Mouse (Mus musculus) spleen, adult 2 months (tissue): ENCODE measurements around the gene Sec22c.

Experiments used
- CTCF ChIP-seq: fragments of 200-500 bp; IDR thresholded peaks from 2 replicates; pipeline ENCODE4 v1.5.1; 2011; ENCODE audit warnings: mild to moderate bottlenecking, inconsistent platforms; ENCODE audit not compliant: insufficient read depth, insufficient read length, insufficient replicate concordance; ENCODE audit errors: extremely low read depth
- POLR2A ChIP-seq: fragments of 200-500 bp; IDR thresholded peaks from 2 replicates; pipeline ENCODE4 v1.6.1; 2011; ENCODE audit warnings: low read depth, low read length, inconsistent platforms

GRCm38 (mm10) chr9:121644855-121645254 is 60.4 kb downstream of the Sec22c start:
- no peak for TF ChIP-seq CTCF
- no peak for TF ChIP-seq POLR2A
